Mouse (Mus musculus): ENCODE measurements around the gene Ttc9. TPM values are rescaled to one million over a fixed set of nuclear protein-coding genes. Genes with fewer than 3 reads are reported as not detected.

Gene Ttc9
- total and polyA plus RNA-seq, 3 experiments, result 0.07 TPM; not detected in 2

DNA sequence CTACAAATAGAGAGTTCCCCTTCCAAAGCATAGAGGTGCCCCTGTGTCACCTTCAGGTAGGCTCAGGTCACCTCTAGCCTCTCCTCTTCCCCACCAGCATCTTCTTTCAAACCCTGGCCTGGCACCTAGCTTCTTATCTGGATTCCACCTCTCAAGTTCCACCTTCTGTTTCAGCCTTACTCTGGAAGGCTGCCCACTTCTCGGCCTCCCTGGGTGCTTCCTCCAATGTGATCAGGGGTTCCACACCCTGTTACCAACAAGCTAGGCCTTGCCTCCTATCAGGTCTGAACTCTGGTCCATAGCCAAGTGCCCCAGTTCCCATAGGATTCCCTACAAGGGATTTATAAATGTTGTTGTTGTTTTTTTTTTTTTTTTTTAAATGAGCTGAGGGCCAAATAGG, 26.3 kb downstream of the Ttc9 start:
- no peaks in the 10 kb centered on the region for H3K36me3 ChIP-seq (replicated peaks in 1 of 2; ENCODE audit: control insufficient read depth in 1 of 2, insufficient read depth in 1 of 2, low read length in 1 of 2)
- no peak overlapping the region for H3K27ac ChIP-seq (ENCODE audit: insufficient read depth, low read depth)
- peaks cover 3 to 24% of the 10 kb centered on the region in 2 experiments; a peak in 3 of 4 replicates for H3K4me1 ChIP-seq (ENCODE audit: control insufficient read depth in 1 of 2, insufficient read depth in 2 of 2)
- H3K27me3 ChIP-seq (replicated peaks), result peaks cover 2% of the 10 kb centered on the region
- H3K4me3 ChIP-seq (replicated peaks in 1 of 3; ENCODE audit: low read depth in 2 of 3, low read length in 2 of 3, poor library complexity in 1 of 3), result no peak overlapping the region
- TF ChIP-seq HCFC1 (IDR thresholded peaks at IDR 0.05; ENCODE audit: low read depth, low read length) (no peak), IRF4 (IDR thresholded peaks at IDR 0.05; ENCODE audit: low read depth, low read length) (no peak), TBP (conservative IDR thresholded peaks at IDR 0.05; ENCODE audit: low read depth, low read length) (no peak), CHD2 (IDR thresholded peaks at IDR 0.05; ENCODE audit: low read length) (no peak), MAZ (IDR thresholded peaks at IDR 0.05; ENCODE audit: low read depth, low read length) (no peak), CHD1 (IDR thresholded peaks at IDR 0.05; ENCODE audit: low read depth, low read length) (no peak), ZMIZ1 (IDR thresholded peaks at IDR 0.05; ENCODE audit: low read depth, low read length) (no peak), USF1 (IDR thresholded peaks at IDR 0.05; ENCODE audit: low read depth, low read length) (no peak), ZNF384 (IDR thresholded peaks at IDR 0.05; ENCODE audit: low read depth, low read length) (no peak), MXI1 (IDR thresholded peaks at IDR 0.05; ENCODE audit: low read depth, low read length) (no peak), USF2 (conservative IDR thresholded peaks at IDR 0.05; ENCODE audit: low read depth, low read length) (no peak), CTCF (conservative IDR thresholded peaks at IDR 0.05 in 1 of 2, IDR thresholded peaks at IDR 0.05 in 1 of 2; ENCODE audit: low read depth in 2 of 2, low read length in 2 of 2) (no peak), SMC3 (IDR thresholded peaks at IDR 0.05; ENCODE audit: low read depth, low read length) (no peak), EP300 (IDR thresholded peaks at IDR 0.05; ENCODE audit: low read length) (no peak), RCOR1 (conservative IDR thresholded peaks at IDR 0.05; ENCODE audit: low read depth, low read length) (no peak)
- H3K9me3 ChIP-seq (replicated peaks; ENCODE audit: low read length), result no peaks in the 10 kb centered on the region
- DNase-seq (ENCODE audit: extremely low read depth), result no peak
- in situ Hi-C loops (cut with MboI; ENCODE audit: low pct_ligation_motif_present, low pct_unique_long_range_greater_than_20kb, low sequenced_read_pairs), result no loop called here
- dilution Hi-C loops (cut with MboI; ENCODE audit: extremely low pct_ligation_motif_present, extremely low pct_unique_long_range_greater_than_20kb, low sequenced_read_pairs), result no loop called here
- H3K9ac ChIP-seq (ENCODE audit: insufficient read depth, low read depth), result no peak overlapping the region
- H3K79me2 ChIP-seq (replicated peaks; ENCODE audit: control insufficient read depth, extremely low read depth, insufficient read depth, poor library complexity, severe bottlenecking), result no peaks in the 10 kb centered on the region
- H3K4me2 ChIP-seq (ENCODE audit: insufficient read depth, low read depth, poor library complexity, severe bottlenecking), result no peak overlapping the region

DNA sequence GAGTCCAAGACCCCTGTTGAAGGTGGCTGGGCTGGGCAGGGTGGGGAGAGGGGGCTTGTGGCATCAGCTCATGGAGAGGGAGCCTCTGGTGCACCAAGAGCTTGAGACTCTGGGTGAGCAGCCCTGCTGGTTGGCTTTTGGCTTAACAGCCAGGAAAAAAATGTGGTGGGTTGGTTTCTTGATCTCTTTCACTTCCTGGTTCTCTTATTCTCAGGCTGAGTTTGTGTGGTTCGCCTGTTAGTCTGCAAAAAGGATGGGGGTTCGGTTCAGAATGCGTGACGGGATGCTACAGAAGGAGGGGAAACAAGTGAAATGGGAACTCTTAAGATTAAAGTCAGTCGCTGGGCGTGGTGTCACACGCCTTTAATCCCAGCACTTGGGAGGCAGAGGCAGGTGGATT, 27.0 kb downstream of the Ttc9 start:
- in situ Hi-C loops (cut with MboI; ENCODE audit: low pct_ligation_motif_present, low pct_unique_long_range_greater_than_20kb, low sequenced_read_pairs), result no loop called here
- Histone ChIP-seq H3K4me2 (ENCODE audit: insufficient read depth, low read depth, poor library complexity, severe bottlenecking) (0 out of 2 replicates have a peak overlapping the region, but pooled peaks have one; percentile 4), H3K9me3 (replicated peaks; ENCODE audit: low read length) (no peaks in the 10 kb centered on the region), H3K27ac (ENCODE audit: insufficient read depth, low read depth) (no peak overlapping the region; the same call in 1 of the 2 replicates), H3K27me3 (replicated peaks) (peaks cover 2% of the 10 kb centered on the region), H3K36me3 (replicated peaks in 1 of 2; ENCODE audit: control insufficient read depth in 1 of 2, insufficient read depth in 1 of 2, low read length in 1 of 2) (no peaks in the 10 kb centered on the region), H3K79me2 (replicated peaks; ENCODE audit: control insufficient read depth, extremely low read depth, insufficient read depth, poor library complexity, severe bottlenecking) (no peaks in the 10 kb centered on the region), H3K4me1 (ENCODE audit: control insufficient read depth in 1 of 2, insufficient read depth in 2 of 2) (peaks cover 3 to 28% of the 10 kb centered on the region in 2 experiments; a peak in 3 of 4 replicates), H3K4me3 (replicated peaks in 1 of 3; ENCODE audit: low read depth in 2 of 3, low read length in 2 of 3, poor library complexity in 1 of 3) (no peak overlapping the region), H3K9ac (ENCODE audit: insufficient read depth, low read depth) (no peak overlapping the region)
- peak; percentile 81 for DNase-seq (ENCODE audit: extremely low read depth)
- dilution Hi-C loops (cut with MboI; ENCODE audit: extremely low pct_ligation_motif_present, extremely low pct_unique_long_range_greater_than_20kb, low sequenced_read_pairs), result no loop called here
- TF ChIP-seq JUND (conservative IDR thresholded peaks at IDR 0.05; ENCODE audit: low read depth, low read length) (no peak), POLR2AphosphoS2 (IDR thresholded peaks at IDR 0.05; ENCODE audit: low read depth, low read length) (no peak), NELFE (IDR thresholded peaks at IDR 0.05; ENCODE audit: low read depth, low read length) (0 out of 2 replicates have a peak, but pooled peaks have one; percentile 28), CHD2 (IDR thresholded peaks at IDR 0.05; ENCODE audit: low read length) (no peak), RAD21 (IDR thresholded peaks at IDR 0.05; ENCODE audit: low read depth, low read length) (no peak; the same call in none of the 2 replicates), JUN (IDR thresholded peaks at IDR 0.05; ENCODE audit: insufficient read depth, low read depth, low read length) (no peak), HCFC1 (IDR thresholded peaks at IDR 0.05; ENCODE audit: low read depth, low read length) (no peak), RCOR1 (conservative IDR thresholded peaks at IDR 0.05; ENCODE audit: low read depth, low read length) (peak; percentile 69), ZKSCAN1 (IDR thresholded peaks at IDR 0.05; ENCODE audit: borderline replicate concordance, low read depth, low read length) (no peak), CHD1 (IDR thresholded peaks at IDR 0.05; ENCODE audit: low read depth, low read length) (no peak), BHLHE40 (IDR thresholded peaks at IDR 0.05; ENCODE audit: low read depth, low read length) (peak; percentile 47), MAZ (IDR thresholded peaks at IDR 0.05; ENCODE audit: low read depth, low read length) (0 out of 2 replicates have a peak, but pooled peaks have one; percentile 34), CTCF (conservative IDR thresholded peaks at IDR 0.05 in 1 of 2, IDR thresholded peaks at IDR 0.05 in 1 of 2; ENCODE audit: low read depth in 2 of 2, low read length in 2 of 2) (no peak; a peak in 1 of 4 replicates), TBP (conservative IDR thresholded peaks at IDR 0.05; ENCODE audit: low read depth, low read length) (no peak), USF2 (conservative IDR thresholded peaks at IDR 0.05; ENCODE audit: low read depth, low read length) (no peak), MYC (IDR thresholded peaks at IDR 0.05; ENCODE audit: low read depth, low read length) (peak; percentile 62), UBTF (IDR thresholded peaks at IDR 0.05; ENCODE audit: low read depth, low read length) (no peak), E2F4 (IDR thresholded peaks at IDR 0.05; ENCODE audit: insufficient replicate concordance, low read depth, low read length) (no peak), SIN3A (IDR thresholded peaks at IDR 0.05; ENCODE audit: low read length) (no peak), IRF4 (IDR thresholded peaks at IDR 0.05; ENCODE audit: low read depth, low read length) (peak; percentile 84), PAX5 (IDR thresholded peaks at IDR 0.05; ENCODE audit: low read length) (no peak), EP300 (IDR thresholded peaks at IDR 0.05; ENCODE audit: low read length) (peak; percentile 79), ZC3H11A (IDR thresholded peaks at IDR 0.05; ENCODE audit: low read depth, low read length) (no peak), USF1 (IDR thresholded peaks at IDR 0.05; ENCODE audit: low read depth, low read length) (no peak), MEF2A (IDR thresholded peaks at IDR 0.05; ENCODE audit: borderline replicate concordance, low read depth, low read length) (no peak), ETS1 (conservative IDR thresholded peaks at IDR 0.05; ENCODE audit: low read depth, low read length) (peak; percentile 10; the same call in 1 of the 2 replicates)

Data from CH12.LX (cell line).